Mouse (Mus musculus) E14TG2a.4 (cell line): Measurements from ENCODE around the gene Nt5dc3.

Experiments used
- CTCF ChIP-seq: conservative IDR thresholded peaks from 2 replicates; pipeline ENCODE4 v1.5.1; 2014; ENCODE audit warnings: low read length
- NANOG ChIP-seq: IDR thresholded peaks from 2 replicates; pipeline ENCODE4 v1.6.1; 2014; ENCODE audit warnings: borderline replicate concordance, low read length, mixed read lengths
- POU5F1 ChIP-seq: IDR thresholded peaks from 2 replicates; pipeline ENCODE4 v1.6.1; 2014; ENCODE audit warnings: low read length, borderline replicate concordance

GRCm38 (mm10) chr10:86826929-86827328 is 48.1 kb downstream of the Nt5dc3 start:
- TF ChIP-seq CTCF (no peak), POU5F1 (no peak), NANOG (no peak)
